Mouse (Mus musculus) kidney, postnatal 0 days (tissue): ENCODE measurements around the gene Ftcd. TPM values are rescaled to one million over a fixed set of nuclear protein-coding genes. Genes with fewer than 3 reads are reported as not detected.

Source experiments
- ATAC-seq: fragments of 200-750 bp; cut with Nextera tagmentation; replicated peaks from 2 replicates; pipeline ENCODE4 v1.8.0; 2017; ENCODE audit warnings: low read depth, moderate number of reproducible peaks, moderate TSS enrichment, moderate library complexity; ENCODE audit not compliant: low FRiP score
- DNase-seq: peaks from one replicate; pipeline ENCODE4 v3.0.0-alpha.2; 2016; ENCODE audit warnings: low spot score
- H3K27ac ChIP-seq: fragments of 300-500 bp; sonication (generic); 2 replicates; pipeline ENCODE4 v1.5.1; 2014; ENCODE audit warnings: mild to moderate bottlenecking
- H3K27me3 ChIP-seq: fragments of 300-500 bp; sonication (generic); 2 replicates; pipeline ENCODE4 v1.6.1; 2014; ENCODE audit warnings: low read length, mixed read lengths; ENCODE audit not compliant: insufficient read depth
- H3K36me3 ChIP-seq: fragments of 300-500 bp; sonication (generic); 2 replicates; pipeline ENCODE4 v1.6.1; 2014; ENCODE audit warnings: low read length, mixed read lengths; ENCODE audit not compliant: insufficient read depth
- H3K4me1 ChIP-seq: fragments of 300-500 bp; sonication (generic); replicated peaks from 2 replicates; pipeline ENCODE4 v1.6.1; 2014; ENCODE audit warnings: antibody characterized with exemption, low read length, mixed read lengths; ENCODE audit not compliant: insufficient read depth
- H3K4me2 ChIP-seq: fragments of 300-500 bp; sonication (generic); 2 replicates; pipeline ENCODE4 v1.6.1; 2014; ENCODE audit warnings: mild to moderate bottlenecking, low read length, moderate library complexity, mixed read lengths
- H3K4me3 ChIP-seq: fragments of 300-500 bp; sonication (generic); replicated peaks from 2 replicates; pipeline ENCODE4 v1.5.1; 2014; ENCODE audit warnings: low read depth, low read length
- H3K9ac ChIP-seq: fragments of 300-500 bp; sonication (generic); 2 replicates; pipeline ENCODE4 v1.6.1; 2014; ENCODE audit warnings: low read depth, low read length
- H3K9me3 ChIP-seq: fragments of 300-500 bp; sonication (generic); replicated peaks from 2 replicates; pipeline ENCODE4 v1.6.1; 2016; ENCODE audit warnings: low read length, inconsistent platforms, mixed read lengths
- CTCF ChIP-seq: IDR thresholded peaks from 2 replicates; pipeline ENCODE4 v1.5.1; 2016; ENCODE audit warnings: antibody characterized with exemption, low read depth, mild to moderate bottlenecking, moderate library complexity
- WGBS: fragments of 180-500 bp; shearing (Covaris S2); extraction: QIAGEN DNeasy Blood & Tissue Kit; methylation state at CpG from one replicate; pipeline ENCODE4 v1.1.7; 2014; 5-methylcytosine and 5-hydroxymethylcytosine counted together
- polyA plus RNA-seq: library from polyadenylated mRNA; unstranded; fragments of >200 nt; fragmentation: Nextera tagmentation; extraction: Ambion mirVana; gene quantifications from 2 replicates; pipeline ENCODE4 v1.2.1, GENCODE M21; 2015

The Ftcd gene
- polyA plus RNA-seq, 1 experiment from 2014 or later, result 0.20 TPM

DNA sequence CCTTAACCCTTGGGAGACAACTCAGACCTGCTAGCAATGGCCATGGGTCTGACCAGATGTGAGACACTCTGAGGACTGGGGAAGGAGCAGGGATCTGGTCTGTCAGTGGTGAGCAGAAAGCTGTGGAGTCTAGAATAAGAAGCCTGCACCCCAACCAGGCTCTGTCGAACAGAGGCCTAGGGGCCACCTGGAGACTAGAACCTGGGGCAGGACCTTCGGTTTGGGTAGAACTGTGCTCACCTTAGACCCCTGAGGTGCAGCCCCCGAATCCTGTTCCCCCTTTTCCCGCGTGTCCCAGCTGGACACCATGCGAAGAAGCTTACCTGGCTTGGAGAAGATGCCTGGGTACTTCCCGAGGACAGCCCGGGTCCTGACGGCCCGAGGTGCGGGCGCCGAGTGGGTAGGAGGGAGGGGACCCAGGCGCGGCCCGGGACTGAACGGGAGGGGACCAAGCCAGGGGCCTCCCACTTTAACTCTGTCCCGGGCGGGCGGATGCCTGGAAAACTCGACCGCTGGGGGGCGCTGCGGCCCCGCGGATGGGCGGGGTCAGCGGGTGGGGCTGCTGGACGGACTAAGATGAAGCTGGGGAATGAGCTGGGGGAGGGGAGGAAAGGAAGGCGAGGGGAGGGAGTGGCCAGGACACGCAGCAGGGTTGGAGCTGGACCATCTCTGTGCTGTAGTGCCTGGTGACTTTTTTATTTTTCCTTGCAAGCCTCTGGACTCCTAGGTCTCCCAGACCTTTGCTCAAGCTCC, 47.7 kb downstream of the Ftcd start, which contains the start of gene Col6a2:
Col6a2 (minus strand) TSS at position 703 of the 753 bp plus-strand sequence.
- DNase-seq (peak; percentile 96), ATAC-seq (peak; percentile 95)
- H3K9ac ChIP-seq, result peak within 1 kb of the TSS; percentile 58
- H3K27me3 ChIP-seq, result no peaks in the 10 kb centered on the region
- H3K27ac ChIP-seq, result peak within 1 kb of the TSS; percentile 42
- peak; percentile 83 for TF ChIP-seq CTCF
- peak within 1 kb of the TSS; percentile 56 for H3K4me2 ChIP-seq
- H3K9me3 ChIP-seq, result no peaks in the 10 kb centered on the region
- peak within 1 kb of the TSS; percentile 39 for H3K4me3 ChIP-seq
- H3K4me1 ChIP-seq, result no peaks in the 10 kb centered on the region
- WGBS, result 3% methylated on average over 27 of the region's 31 CpGs
- no peaks in the 10 kb centered on the region for H3K36me3 ChIP-seq

DNA sequence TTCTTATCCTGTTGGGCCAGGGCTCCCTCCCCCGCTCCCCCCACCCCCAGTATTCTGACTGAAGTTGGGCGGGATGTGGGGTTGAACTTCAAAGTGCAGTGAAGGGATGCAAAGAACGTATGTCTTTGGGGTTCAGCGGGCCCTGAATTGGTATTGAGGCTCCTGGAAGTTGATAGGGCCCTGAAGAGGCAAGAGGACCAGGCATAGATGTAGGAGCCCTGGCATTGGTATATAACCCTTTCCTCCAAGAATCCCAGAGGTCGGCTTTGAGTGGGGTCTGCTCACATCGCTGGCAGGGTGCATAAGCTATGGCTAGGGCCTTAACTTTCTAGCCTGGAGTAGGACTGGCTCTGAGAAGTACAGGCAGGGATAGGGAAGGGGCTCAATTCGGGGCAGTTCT, 48.3 kb downstream of the Ftcd start:
- peak overlapping the region; percentile 42 for H3K27ac ChIP-seq
- 25% methylated on average over 6 of the region's 7 CpGs for WGBS
- no peak for ATAC-seq

DNA sequence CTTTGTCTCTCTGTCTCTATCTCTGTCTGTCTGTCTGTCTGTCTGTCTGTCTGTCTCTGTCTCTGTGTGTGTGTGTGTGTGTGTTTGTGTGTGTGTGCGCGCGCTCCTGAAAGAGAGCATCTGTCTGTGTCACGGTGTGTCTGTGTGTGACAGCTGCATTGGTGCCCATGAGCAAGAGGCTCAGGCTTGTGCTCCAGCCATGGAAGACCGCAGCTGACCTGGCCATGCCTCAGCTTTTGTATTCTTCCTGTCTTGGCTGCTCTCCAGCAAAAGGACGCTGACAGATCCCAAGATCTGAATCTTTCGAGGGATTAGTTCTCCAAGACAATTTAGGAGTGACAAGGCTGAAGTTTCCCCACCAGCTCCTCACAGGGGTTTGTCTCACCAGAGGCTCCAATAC, 49.5 kb downstream of the Ftcd start:
- 61% methylated on average over 7 of the region's 7 CpGs for WGBS
- H3K4me3 ChIP-seq, result no peak overlapping the region
- H3K9me3 ChIP-seq, result no peaks in the 10 kb centered on the region
- H3K36me3 ChIP-seq, result no peaks in the 10 kb centered on the region
- no peak overlapping the region for H3K27ac ChIP-seq
- H3K27me3 ChIP-seq, result no peaks in the 10 kb centered on the region
- no peak overlapping the region for H3K4me2 ChIP-seq
- TF ChIP-seq CTCF, result no peak
- H3K4me1 ChIP-seq, result no peaks in the 10 kb centered on the region
- DNase-seq (no peak), ATAC-seq (no peak)
- no peak overlapping the region for H3K9ac ChIP-seq

More for the DNA sequence above, 48.3 kb downstream of the Ftcd start:
- Histone ChIP-seq H3K4me1 (no peaks in the 10 kb centered on the region), H3K9me3 (no peaks in the 10 kb centered on the region), H3K9ac (no peak overlapping the region), H3K36me3 (no peaks in the 10 kb centered on the region), H3K4me2 (peak overlapping the region; percentile 56), H3K27me3 (no peaks in the 10 kb centered on the region), H3K4me3 (peak overlapping the region; percentile 39)
- TF ChIP-seq CTCF, result no peak
- no peak for DNase-seq

DNA sequence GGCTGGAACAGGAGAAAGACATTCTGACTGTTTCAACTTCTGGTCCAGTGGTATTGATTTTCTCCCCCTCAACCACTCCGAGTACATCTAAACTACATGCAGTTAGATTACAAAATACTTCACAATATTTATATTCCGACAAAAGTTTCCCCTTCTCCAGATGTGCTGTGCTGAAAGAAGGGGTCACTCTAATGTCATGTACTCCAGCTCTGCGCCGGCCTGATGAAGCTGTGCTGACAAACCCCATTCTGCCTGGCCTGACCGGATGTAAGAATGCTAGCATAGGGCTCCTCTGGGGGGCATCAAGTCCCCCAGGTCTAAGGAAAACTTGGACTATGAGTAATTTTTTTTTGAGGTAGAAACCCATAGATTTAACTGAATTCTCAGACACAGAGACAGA, 52.3 kb downstream of the Ftcd start:
- DNase-seq (no peak), ATAC-seq (no peak)
- Histone ChIP-seq H3K36me3 (no peaks in the 10 kb centered on the region), H3K4me2 (no peak overlapping the region), H3K4me3 (no peak overlapping the region), H3K9me3 (no peaks in the 10 kb centered on the region), H3K9ac (no peak overlapping the region), H3K4me1 (no peaks in the 10 kb centered on the region), H3K27ac (no peak overlapping the region), H3K27me3 (no peaks in the 10 kb centered on the region)
- WGBS, result 74% methylated on average over 5 of the region's 5 CpGs
- no peak for TF ChIP-seq CTCF

DNA sequence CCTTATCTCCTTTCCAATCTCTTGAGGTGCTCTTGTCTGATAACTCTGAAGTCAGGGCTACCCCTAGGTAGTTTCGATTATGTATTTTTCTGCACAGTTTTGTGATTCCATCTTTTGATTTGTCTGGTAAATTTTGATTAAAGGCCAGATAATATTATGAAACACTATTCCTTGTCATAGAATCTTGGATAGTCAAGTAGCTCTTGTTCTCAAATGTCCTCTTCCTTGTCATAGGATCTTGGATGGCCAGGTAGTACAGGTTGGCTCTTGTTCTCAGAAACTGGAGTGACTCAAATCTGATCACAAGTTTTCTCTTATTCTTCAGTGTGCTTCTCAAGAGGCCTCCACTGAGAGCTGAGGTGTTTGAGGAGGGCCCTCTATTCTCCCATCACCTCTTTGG, 55.2 kb downstream of the Ftcd start:
- H3K27ac ChIP-seq, result no peak overlapping the region
- TF ChIP-seq CTCF, result no peak
- H3K9me3 ChIP-seq, result no peaks in the 10 kb centered on the region
- no peaks in the 10 kb centered on the region for H3K4me1 ChIP-seq
- no peaks in the 10 kb centered on the region for H3K36me3 ChIP-seq
- no peak for DNase-seq
- H3K27me3 ChIP-seq, result no peaks in the 10 kb centered on the region
- ATAC-seq, result no peak
- H3K4me2 ChIP-seq, result no peak overlapping the region
- no peak overlapping the region for H3K9ac ChIP-seq
- H3K4me3 ChIP-seq, result no peak overlapping the region
- 91% methylated on average over 1 of the region's 1 CpGs for WGBS

DNA sequence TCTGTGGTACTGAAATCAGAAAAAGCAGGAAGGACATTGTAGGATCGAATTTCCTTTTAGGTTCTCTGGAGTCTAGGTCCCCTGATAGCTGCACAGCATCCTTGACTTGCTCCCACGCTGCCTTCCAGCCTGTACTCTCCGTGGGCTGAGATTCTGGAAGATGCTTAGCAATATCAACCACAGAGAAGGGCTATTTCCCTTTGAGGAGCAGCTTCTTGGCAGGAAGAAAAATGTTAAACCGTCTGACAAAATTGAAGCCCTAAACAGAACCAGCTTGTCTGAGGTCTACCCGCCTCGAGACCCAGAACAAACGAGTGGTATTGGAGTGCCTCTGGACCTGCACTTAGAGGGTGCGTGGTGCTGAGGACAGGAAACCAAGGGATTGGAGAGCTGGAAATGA, 57.2 kb downstream of the Ftcd start:
- no peaks in the 10 kb centered on the region for H3K9me3 ChIP-seq
- no peak overlapping the region for H3K27ac ChIP-seq
- ATAC-seq (no peak), DNase-seq (no peak)
- no peak overlapping the region for H3K4me2 ChIP-seq
- no peak overlapping the region for H3K9ac ChIP-seq
- no peaks in the 10 kb centered on the region for H3K36me3 ChIP-seq
- H3K27me3 ChIP-seq, result no peaks in the 10 kb centered on the region
- WGBS, result 72% methylated on average over 8 of the region's 8 CpGs
- no peak overlapping the region for H3K4me3 ChIP-seq
- H3K4me1 ChIP-seq, result no peaks in the 10 kb centered on the region
- no peak for TF ChIP-seq CTCF
